Mouse (Mus musculus) erythroblast, embryonic 14.5 days (primary cell): ENCODE measurements around the gene Nfatc3.

ENCODE experiments used
- GATA1 ChIP-seq: IDR thresholded peaks from 2 replicates; pipeline ENCODE4 v1.6.1; 2012; ENCODE audit warnings: low read length, inconsistent platforms, mixed read lengths
- TAL1 ChIP-seq: IDR thresholded peaks from 3 replicates; pipeline ENCODE4 v1.6.1; 2012; ENCODE audit warnings: low read length, inconsistent platforms, mixed read lengths

- TF ChIP-seq GATA1, result no peak
- no peak for TF ChIP-seq TAL1
Observed at GRCm38 (mm10) chr8:106177594-106177993, 119.0 kb downstream of the Nfatc3 start.
